Mouse (Mus musculus) neural tube, embryonic 13.5 days (tissue): Measurements from ENCODE around the gene Asic2. TPM values are rescaled to one million over a fixed set of nuclear protein-coding genes. Genes with fewer than 3 reads are reported as not detected.

Experiments
- ATAC-seq: fragments of 200-750 bp; cut with Nextera tagmentation; 2 replicates; pipeline ENCODE4 v1.8.0; 2017; ENCODE audit warnings: low read depth, mild to moderate bottlenecking, moderate TSS enrichment, moderate library complexity
- H3K27ac ChIP-seq: fragments of 300-500 bp; sonication (generic); replicated peaks from 2 replicates; pipeline ENCODE4 v1.5.1; 2015; ENCODE audit warnings: moderate library complexity, mild to moderate bottlenecking, inconsistent platforms
- H3K27me3 ChIP-seq: fragments of 300-500 bp; sonication (generic); 2 replicates; pipeline ENCODE4 v1.6.1; 2015; ENCODE audit warnings: mild to moderate bottlenecking, inconsistent platforms
- H3K36me3 ChIP-seq: fragments of 300-500 bp; sonication (generic); 2 replicates; pipeline ENCODE4 v1.6.1; 2015; ENCODE audit warnings: mild to moderate bottlenecking, inconsistent platforms
- H3K4me1 ChIP-seq: fragments of 300-500 bp; sonication (generic); replicated peaks from 2 replicates; pipeline ENCODE4 v1.6.1; 2015; ENCODE audit warnings: inconsistent platforms
- H3K4me2 ChIP-seq: fragments of 300-500 bp; sonication (generic); 2 replicates; pipeline ENCODE4 v1.6.1; 2015; ENCODE audit warnings: inconsistent platforms, mild to moderate bottlenecking, moderate library complexity
- H3K4me3 ChIP-seq: fragments of 300-500 bp; sonication (generic); 2 replicates; pipeline ENCODE4 v1.5.1; 2015; ENCODE audit warnings: mild to moderate bottlenecking, inconsistent platforms
- H3K9ac ChIP-seq: fragments of 300-500 bp; sonication (generic); 2 replicates; pipeline ENCODE4 v1.6.1; 2015; ENCODE audit warnings: moderate library complexity, mild to moderate bottlenecking, inconsistent platforms
- H3K9me3 ChIP-seq: fragments of 300-500 bp; sonication (generic); 2 replicates; pipeline ENCODE4 v1.6.1; 2016; ENCODE audit warnings: inconsistent platforms
- WGBS: fragments of 180-500 bp; shearing (Covaris S2); methylation state at CpG from one replicate; pipeline ENCODE4 v1.1.7; 2015; 5-methylcytosine and 5-hydroxymethylcytosine counted together
- polyA plus RNA-seq: library from polyadenylated mRNA; unstranded; fragments of >200 nt; fragmentation: Nextera tagmentation; extraction: Ambion mirVana; gene quantifications from 2 replicates; pipeline ENCODE4 v1.2.1, GENCODE M21; 2015

Asic2 gene
- polyA plus RNA-seq, 1 experiment from 2014 or later = 9.1 TPM

DNA sequence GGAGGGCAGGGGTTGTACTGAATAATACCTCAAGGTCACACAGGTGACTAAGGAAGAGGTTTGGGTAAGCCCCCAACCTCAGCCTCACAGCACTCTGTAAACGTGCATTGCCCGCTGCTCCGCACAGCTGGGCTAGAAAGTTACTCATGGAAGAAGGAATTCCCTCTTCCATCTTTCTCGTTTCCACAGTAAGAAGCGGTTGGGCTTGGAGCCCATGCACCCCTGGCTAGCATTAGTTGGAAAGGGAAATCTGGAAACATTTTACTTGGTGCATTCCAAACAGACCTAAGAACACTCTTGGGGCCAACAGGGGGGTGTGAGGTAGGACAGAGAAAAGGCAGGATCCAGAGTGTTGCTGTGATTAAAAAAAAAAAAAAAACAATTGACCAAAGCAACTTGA, 203.0 kb downstream of the Asic2 start:
- no peak overlapping the region for H3K4me2 ChIP-seq
- H3K27ac ChIP-seq = no peak overlapping the region
- peaks cover 46% of the 10 kb centered on the region for H3K27me3 ChIP-seq
- H3K4me3 ChIP-seq = no peak overlapping the region
- H3K36me3 ChIP-seq = no peaks in the 10 kb centered on the region
- no peaks in the 10 kb centered on the region for H3K9me3 ChIP-seq
- no peak overlapping the region for H3K9ac ChIP-seq
- no peak for ATAC-seq
- 0 out of 2 replicates have a peak, but pooled peaks cover 5% of the 10 kb centered on the region for H3K4me1 ChIP-seq
- 76% methylated on average over 5 of the region's 5 CpGs for WGBS

DNA sequence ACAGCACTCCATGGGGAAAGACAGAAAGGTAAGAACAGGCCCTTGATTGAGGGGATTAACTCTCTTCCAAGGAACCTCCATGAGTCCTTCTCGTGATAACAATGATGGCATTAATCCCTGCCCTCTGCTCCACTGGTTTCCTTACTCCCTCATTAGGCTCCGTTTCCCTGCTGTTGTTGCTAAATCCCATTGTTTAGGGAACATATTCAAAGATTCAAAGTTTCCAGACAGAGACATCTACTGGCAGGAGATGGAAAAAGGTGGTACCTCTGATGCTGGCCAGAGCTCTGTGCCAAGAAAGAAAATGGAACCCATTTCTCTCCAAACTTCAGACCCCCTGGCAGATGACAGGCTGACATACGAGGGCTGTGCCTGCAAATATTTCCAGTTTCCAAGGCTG, 203.5 kb downstream of the Asic2 start:
- Histone ChIP-seq H3K9me3 (no peaks in the 10 kb centered on the region), H3K27me3 (peaks cover 41% of the 10 kb centered on the region), H3K4me1 (0 out of 2 replicates have a peak, but pooled peaks cover 5% of the 10 kb centered on the region), H3K36me3 (no peaks in the 10 kb centered on the region), H3K27ac (no peak overlapping the region), H3K4me2 (no peak overlapping the region), H3K4me3 (no peak overlapping the region), H3K9ac (no peak overlapping the region)
- 33% methylated on average over 3 of the region's 3 CpGs for WGBS
- ATAC-seq = no peak

DNA sequence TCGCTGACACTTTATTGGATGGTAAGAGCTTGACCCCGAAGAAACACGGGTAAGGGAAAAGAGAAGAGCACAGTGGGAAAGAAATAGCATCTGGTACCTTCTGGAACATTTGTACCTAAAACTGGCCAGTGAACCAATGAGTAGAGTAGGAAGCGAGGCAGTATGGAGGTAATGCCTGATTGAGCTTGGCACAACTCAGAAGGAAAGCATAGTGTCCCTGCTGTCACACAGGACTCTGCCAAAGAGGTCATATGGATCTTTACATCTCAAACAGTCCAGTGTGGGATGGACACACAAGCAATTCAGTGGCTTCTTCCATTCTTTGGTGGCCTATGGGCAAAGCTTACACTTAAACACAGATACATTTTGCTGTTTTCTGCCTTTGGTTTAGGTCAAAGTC, 211.0 kb downstream of the Asic2 start:
- no peak for ATAC-seq
- 0 out of 2 replicates have a peak, but pooled peaks cover 10% of the 10 kb centered on the region for H3K9me3 ChIP-seq
- no peak overlapping the region for H3K9ac ChIP-seq
- no peaks in the 10 kb centered on the region for H3K4me1 ChIP-seq
- no peak overlapping the region for H3K27ac ChIP-seq
- no peaks in the 10 kb centered on the region for H3K36me3 ChIP-seq
- WGBS = 81% methylated on average over 4 of the region's 4 CpGs
- no peaks in the 10 kb centered on the region for H3K27me3 ChIP-seq
- H3K4me3 ChIP-seq = no peak overlapping the region
- H3K4me2 ChIP-seq = no peak overlapping the region

DNA sequence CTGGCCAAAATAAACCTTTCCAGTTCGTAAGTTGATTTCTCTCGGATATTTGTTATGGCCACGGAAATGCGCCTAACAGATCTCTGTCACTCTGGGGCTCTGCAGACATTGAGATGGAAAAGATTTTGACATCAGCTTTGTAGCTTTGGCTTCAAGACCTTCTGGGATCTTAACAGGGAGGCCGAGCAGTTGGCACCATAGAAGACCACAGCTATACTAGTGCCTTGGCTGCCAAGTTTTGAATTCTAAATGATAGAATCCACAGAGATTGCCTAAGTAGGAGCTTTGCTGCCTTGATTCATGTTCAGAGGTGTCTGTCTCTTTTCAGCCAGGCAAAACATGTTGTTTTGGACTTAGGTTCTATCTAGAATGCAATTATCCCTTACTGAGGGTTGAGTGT, 217.4 kb downstream of the Asic2 start:
- Histone ChIP-seq H3K27me3 (no peaks in the 10 kb centered on the region), H3K9me3 (0 out of 2 replicates have a peak, but pooled peaks cover 7% of the 10 kb centered on the region), H3K9ac (no peak overlapping the region), H3K27ac (no peak overlapping the region), H3K36me3 (no peaks in the 10 kb centered on the region), H3K4me3 (no peak overlapping the region), H3K4me2 (no peak overlapping the region), H3K4me1 (no peaks in the 10 kb centered on the region)
- 93% methylated on average over 5 of the region's 5 CpGs for WGBS
- ATAC-seq = no peak

DNA sequence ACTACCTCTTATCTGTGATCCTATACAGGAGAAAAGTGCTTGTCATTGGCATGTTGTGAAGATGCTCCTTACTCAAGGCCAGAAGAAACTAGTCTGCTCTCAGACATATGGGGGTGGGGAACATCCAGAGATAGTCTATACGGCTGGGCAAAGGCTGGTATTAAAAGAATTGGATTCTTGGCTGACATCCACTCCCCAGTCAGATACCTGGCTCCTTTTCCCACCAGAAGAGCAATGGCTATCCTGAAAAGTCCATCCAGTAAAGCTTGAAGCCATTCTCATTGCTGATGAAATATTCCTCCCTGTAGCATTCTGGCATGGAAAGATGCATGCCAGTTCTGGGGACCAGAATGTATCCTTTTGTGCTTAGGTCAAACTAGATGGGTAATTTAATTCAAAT, 218.2 kb downstream of the Asic2 start:
- ATAC-seq = no peak
- H3K4me2 ChIP-seq = no peak overlapping the region
- 90% methylated on average over 1 of the region's 1 CpGs for WGBS
- no peak overlapping the region for H3K4me3 ChIP-seq
- no peak overlapping the region for H3K9ac ChIP-seq
- H3K9me3 ChIP-seq = 0 out of 2 replicates have a peak, but pooled peaks cover under 1% of the 10 kb centered on the region
- H3K4me1 ChIP-seq = no peaks in the 10 kb centered on the region
- no peaks in the 10 kb centered on the region for H3K27me3 ChIP-seq
- H3K36me3 ChIP-seq = no peaks in the 10 kb centered on the region
- H3K27ac ChIP-seq = no peak overlapping the region

DNA sequence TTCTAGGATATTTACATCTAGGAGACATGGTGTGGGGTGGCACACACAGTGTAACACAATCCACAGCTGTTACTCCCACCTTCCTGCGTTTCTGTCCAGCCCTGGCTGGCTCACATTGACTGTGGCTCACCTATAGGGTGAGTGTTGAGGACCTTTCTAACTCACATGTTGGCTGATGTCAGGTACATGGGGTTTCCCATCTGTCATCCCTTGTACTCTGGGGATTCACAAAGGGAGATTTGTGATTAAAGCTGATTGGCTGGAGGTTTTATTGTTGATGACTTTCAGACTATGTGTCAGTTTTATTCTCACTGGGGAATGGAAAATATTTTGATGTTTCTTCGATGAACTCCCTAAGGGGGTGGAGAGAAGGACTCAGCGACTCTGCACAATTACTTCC, 229.3 kb downstream of the Asic2 start:
- Histone ChIP-seq H3K27ac (no peak overlapping the region), H3K36me3 (no peaks in the 10 kb centered on the region), H3K4me3 (no peak overlapping the region), H3K4me1 (peaks cover 9% of the 10 kb centered on the region), H3K4me2 (no peak overlapping the region), H3K9me3 (no peaks in the 10 kb centered on the region), H3K9ac (no peak overlapping the region), H3K27me3 (peaks cover 6% of the 10 kb centered on the region; the same call in 1 of the 2 replicates)
- WGBS = 61% methylated on average over 3 of the region's 3 CpGs
- no peak for ATAC-seq

DNA sequence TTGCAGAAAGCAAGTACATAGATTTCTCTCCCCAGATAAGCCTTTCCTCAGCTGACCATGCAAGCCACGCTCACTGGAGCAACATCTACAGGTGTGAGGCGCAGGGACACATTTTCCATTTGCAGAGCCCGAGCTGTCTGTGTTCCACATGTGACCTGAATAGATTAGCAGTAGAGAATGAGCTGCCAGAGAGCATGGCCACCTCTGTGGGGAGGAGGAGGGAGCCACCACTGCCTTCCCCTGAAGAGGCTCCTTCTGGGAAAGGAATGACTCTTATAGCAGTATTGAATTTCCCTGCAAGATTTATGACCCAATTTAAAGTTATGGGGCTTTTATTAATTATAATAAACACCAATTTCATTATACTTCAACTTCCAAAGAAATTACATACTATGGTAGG, 230.5 kb downstream of the Asic2 start:
- H3K4me2 ChIP-seq = no peak overlapping the region
- no peak overlapping the region for H3K4me3 ChIP-seq
- H3K27me3 ChIP-seq = peaks cover 6% of the 10 kb centered on the region; the same call in 1 of the 2 replicates
- no peaks in the 10 kb centered on the region for H3K9me3 ChIP-seq
- H3K36me3 ChIP-seq = no peaks in the 10 kb centered on the region
- no peak overlapping the region for H3K9ac ChIP-seq
- peak; percentile 56; the same call in 1 of the 2 replicates for ATAC-seq
- WGBS = 53% methylated on average over 3 of the region's 3 CpGs
- H3K27ac ChIP-seq = 0 out of 2 replicates have a peak overlapping the region, but pooled peaks have one; percentile 9
- peaks cover 9% of the 10 kb centered on the region for H3K4me1 ChIP-seq

DNA sequence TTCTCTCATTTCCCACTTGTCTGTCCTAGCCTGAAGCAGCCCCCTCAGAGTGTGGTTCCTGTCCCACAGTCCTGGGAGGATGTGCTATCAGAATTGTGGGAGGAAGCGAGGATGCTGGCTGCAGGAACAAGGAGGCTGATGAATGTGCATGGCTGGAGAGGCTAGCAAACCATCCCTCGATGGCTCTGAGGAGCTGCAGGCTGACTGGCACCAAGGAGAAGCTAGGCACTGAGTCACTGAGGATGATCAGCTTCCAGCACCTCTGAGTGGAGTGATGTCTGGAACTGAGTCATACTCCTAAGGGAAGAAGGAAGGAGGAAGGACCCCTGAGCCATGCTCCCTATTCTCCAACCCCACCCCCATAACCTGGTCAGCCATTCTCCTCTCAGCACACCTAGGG, 246.2 kb downstream of the Asic2 start:
- no peak overlapping the region for H3K4me3 ChIP-seq
- no peak for ATAC-seq

DNA sequence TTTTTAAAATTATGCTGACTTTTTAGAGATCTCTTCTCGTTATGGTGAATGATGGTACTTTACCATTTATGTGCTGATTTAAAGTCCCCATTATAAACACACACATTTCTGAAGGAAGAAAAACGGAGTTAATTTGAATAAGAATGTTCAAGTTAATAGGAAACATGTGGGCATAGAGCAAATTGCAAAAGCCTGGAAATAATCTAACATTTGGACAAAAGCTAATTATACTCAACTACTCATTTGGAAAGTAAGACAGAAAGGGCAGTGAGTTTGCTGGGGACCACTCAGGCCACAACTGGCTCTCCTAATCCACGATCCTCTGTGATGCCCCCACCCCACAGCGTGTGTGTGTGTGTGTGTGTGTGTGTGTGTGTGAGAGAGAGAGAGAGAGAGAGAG, 253.5 kb downstream of the Asic2 start:
- Histone ChIP-seq H3K4me3 (no peak overlapping the region), H3K9ac (no peak overlapping the region), H3K27ac (no peak overlapping the region), H3K36me3 (no peaks in the 10 kb centered on the region), H3K4me2 (no peak overlapping the region), H3K27me3 (no peaks in the 10 kb centered on the region), H3K4me1 (peaks cover 12% of the 10 kb centered on the region), H3K9me3 (no peaks in the 10 kb centered on the region)
- 48% methylated on average over 4 of the region's 4 CpGs for WGBS
- no peak for ATAC-seq

More for the DNA sequence above, 246.2 kb downstream of the Asic2 start:
- Histone ChIP-seq H3K27ac (no peak overlapping the region), H3K9ac (no peak overlapping the region), H3K4me2 (no peak overlapping the region), H3K9me3 (no peaks in the 10 kb centered on the region), H3K27me3 (no peaks in the 10 kb centered on the region), H3K36me3 (no peaks in the 10 kb centered on the region), H3K4me1 (no peaks in the 10 kb centered on the region)
- 74% methylated on average over 2 of the region's 2 CpGs for WGBS

DNA sequence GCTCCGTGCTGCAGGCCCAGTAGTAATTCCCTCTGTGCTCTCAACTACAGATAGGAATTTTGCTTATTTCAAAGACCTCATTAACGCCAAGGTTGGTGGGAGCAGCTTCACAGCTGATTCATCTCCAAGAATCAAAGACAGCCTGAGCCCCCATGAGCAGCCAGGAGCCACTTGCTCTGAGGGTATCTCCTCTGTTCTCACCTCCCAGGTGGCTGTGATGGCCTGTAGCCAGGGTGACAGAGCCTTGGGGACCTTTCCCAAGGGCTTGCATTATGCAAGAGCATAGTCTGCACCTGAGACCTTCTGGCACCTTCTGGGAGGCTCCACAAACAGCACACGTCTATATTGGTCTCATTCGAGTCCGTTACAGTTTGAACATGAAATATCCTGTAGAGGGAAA, 261.3 kb downstream of the Asic2 start:
- no peak overlapping the region for H3K4me2 ChIP-seq
- ATAC-seq = no peak
- H3K36me3 ChIP-seq = no peaks in the 10 kb centered on the region
- WGBS = 82% methylated on average over 5 of the region's 5 CpGs
- no peak overlapping the region for H3K27ac ChIP-seq
- H3K4me1 ChIP-seq = no peaks in the 10 kb centered on the region
- no peaks in the 10 kb centered on the region for H3K9me3 ChIP-seq
- no peak overlapping the region for H3K4me3 ChIP-seq
- H3K27me3 ChIP-seq = no peaks in the 10 kb centered on the region
- no peak overlapping the region for H3K9ac ChIP-seq

DNA sequence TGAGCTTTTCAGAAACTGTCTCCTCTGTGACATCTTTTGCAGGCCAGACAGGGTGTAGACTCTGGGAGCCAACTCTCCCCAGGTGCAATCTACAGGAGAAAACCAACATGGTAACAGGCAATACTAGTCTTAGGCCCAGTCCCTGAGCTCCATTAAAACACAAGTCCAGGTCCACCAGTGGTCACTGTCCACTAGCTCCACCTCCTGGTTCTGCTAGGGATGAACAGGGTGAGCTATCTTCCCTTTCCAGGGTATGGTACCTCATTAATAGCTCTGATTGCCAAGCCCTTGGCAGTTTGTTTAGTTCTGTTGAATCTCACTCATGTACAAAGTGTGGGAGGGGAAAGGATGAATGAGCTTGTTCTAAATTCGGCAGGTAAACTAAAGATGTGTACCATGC, 270.2 kb downstream of the Asic2 start:
- Histone ChIP-seq H3K36me3 (no peaks in the 10 kb centered on the region), H3K27me3 (no peaks in the 10 kb centered on the region; the same call in 1 of the 2 replicates), H3K9me3 (no peaks in the 10 kb centered on the region), H3K4me2 (no peak overlapping the region), H3K9ac (no peak overlapping the region), H3K27ac (no peak overlapping the region), H3K4me1 (peaks cover 3% of the 10 kb centered on the region; the same call in 1 of the 2 replicates), H3K4me3 (no peak overlapping the region)
- 83% methylated on average over 1 of the region's 1 CpGs for WGBS
- ATAC-seq = no peak

DNA sequence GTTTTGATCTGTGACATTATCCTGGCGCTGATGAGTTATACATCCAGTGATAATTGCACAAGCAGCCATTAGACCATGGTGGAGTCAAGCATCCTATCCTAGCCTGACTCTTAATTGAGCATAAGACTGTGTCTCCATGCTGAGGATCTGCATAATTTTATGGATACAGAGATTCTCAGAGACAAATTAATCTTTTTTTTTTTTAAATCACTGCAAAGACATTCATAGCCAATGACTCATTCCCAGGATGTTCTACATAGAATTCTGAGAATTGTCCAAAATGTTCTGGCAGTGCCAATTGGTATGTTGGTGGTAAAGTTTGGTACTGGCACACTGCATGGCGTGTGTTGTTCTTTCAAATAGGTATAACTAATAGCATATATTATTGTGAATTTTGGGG, 272.8 kb downstream of the Asic2 start:
- no peak overlapping the region for H3K27ac ChIP-seq
- no peak overlapping the region for H3K4me2 ChIP-seq
- no peaks in the 10 kb centered on the region for H3K9me3 ChIP-seq
- H3K27me3 ChIP-seq = no peaks in the 10 kb centered on the region; the same call in 1 of the 2 replicates
- H3K4me3 ChIP-seq = no peak overlapping the region
- 0 out of 2 replicates have a peak, but pooled peaks cover 3% of the 10 kb centered on the region for H3K4me1 ChIP-seq
- no peak for ATAC-seq
- H3K9ac ChIP-seq = no peak overlapping the region
- H3K36me3 ChIP-seq = no peaks in the 10 kb centered on the region
- 90% methylated on average over 2 of the region's 2 CpGs for WGBS

DNA sequence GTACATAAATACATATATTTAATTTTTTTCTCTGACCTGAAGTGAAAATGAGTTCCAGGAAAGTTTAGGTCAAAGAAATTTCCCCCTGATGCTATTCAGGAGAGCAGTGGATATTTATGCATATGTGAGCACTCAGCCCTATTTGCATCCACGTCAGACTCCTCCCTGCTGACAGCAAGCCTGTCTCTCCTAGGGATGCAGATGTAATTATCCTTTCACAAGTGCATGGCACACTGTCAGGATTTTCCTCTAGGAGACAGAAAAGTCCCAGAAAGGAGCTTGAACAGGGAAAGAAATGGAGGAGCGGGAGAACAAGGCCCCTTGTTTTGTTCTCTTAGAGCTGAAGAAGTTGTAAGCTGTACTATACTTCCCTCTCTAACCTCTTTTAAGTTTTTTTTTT, 287.7 kb downstream of the Asic2 start:
- no peak overlapping the region for H3K4me3 ChIP-seq
- H3K4me2 ChIP-seq = no peak overlapping the region
- ATAC-seq = no peak
- no peaks in the 10 kb centered on the region for H3K4me1 ChIP-seq
- H3K27ac ChIP-seq = no peak overlapping the region
- no peaks in the 10 kb centered on the region for H3K27me3 ChIP-seq
- no peak overlapping the region for H3K9ac ChIP-seq
- H3K9me3 ChIP-seq = no peaks in the 10 kb centered on the region
- no peaks in the 10 kb centered on the region for H3K36me3 ChIP-seq
- WGBS = 56% methylated on average over 2 of the region's 2 CpGs
